Mouse (Mus musculus): ENCODE measurements at regions not wholly inside any gene's neighbourhood (a gene's known extent, or its start where the extent isn't known, plus 50 kb on each side); places are given as distances from the start of the nearest gene placed in this dataset.

GRCm38 (mm10) chr5:64485856-64486255, 317.3 kb upstream of the Klf3 start:
- TF ChIP-seq MAFK (IDR thresholded peaks at IDR 0.05; ENCODE audit: insufficient replicate concordance, low read length) = no peak
- no peak for TF ChIP-seq E2F4 (IDR thresholded peaks at IDR 0.05; ENCODE audit: insufficient replicate concordance, low read depth, low read length)
- no peak for TF ChIP-seq EP300 (IDR thresholded peaks at IDR 0.05; ENCODE audit: low read length)
- no peak for TF ChIP-seq ZC3H11A (IDR thresholded peaks at IDR 0.05; ENCODE audit: low read depth, low read length)
- TF ChIP-seq POLR2AphosphoS2 (IDR thresholded peaks at IDR 0.05; ENCODE audit: low read depth, low read length) = no peak
- no peak for TF ChIP-seq CHD1 (IDR thresholded peaks at IDR 0.05; ENCODE audit: low read depth, low read length)
- TF ChIP-seq CTCF (conservative IDR thresholded peaks at IDR 0.05 in 1 of 2, IDR thresholded peaks at IDR 0.05 in 1 of 2; ENCODE audit: low read depth in 2 of 2, low read length in 2 of 2) = no peak
- no peak for TF ChIP-seq PAX5 (IDR thresholded peaks at IDR 0.05; ENCODE audit: low read length)
- TF ChIP-seq POLR2A (IDR thresholded peaks at IDR 0.05; ENCODE audit: low read depth, low read length) = no peak
- no peak for TF ChIP-seq CHD2 (IDR thresholded peaks at IDR 0.05; ENCODE audit: low read length)

Data from CH12.LX (cell line).